Mouse (Mus musculus) urinary bladder, postnatal 10 days (tissue): ENCODE data around the gene Cbln4.

Experiments used
- DNase-seq: peaks from one replicate; pipeline ENCODE4 v3.0.0; 2022; ENCODE audit warnings: low spot score

Cbln4 gene

DNA sequence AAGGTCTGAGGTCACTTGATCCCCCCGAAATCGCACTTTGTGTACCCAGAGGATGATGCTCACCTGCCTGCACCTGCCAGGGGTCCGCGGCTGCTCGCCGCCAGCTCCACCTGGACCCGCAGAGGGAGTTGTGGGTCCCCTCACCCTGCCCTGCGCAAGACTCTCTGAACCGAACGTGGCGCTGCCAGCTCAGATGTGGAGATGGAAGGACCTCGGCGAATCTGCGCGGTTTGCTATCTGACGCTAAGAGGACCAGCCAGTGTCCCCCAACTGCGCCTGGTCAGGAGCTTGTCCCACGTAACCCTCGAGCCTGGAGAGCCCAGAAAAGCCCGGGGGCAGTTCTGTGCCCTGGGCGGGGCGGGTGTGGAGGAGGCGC is at the start of gene Cbln4:
TSS of gene Cbln4 (minus strand) at position 232 of the 376 bp plus-strand sequence.
- no peak for DNase-seq

DNA sequence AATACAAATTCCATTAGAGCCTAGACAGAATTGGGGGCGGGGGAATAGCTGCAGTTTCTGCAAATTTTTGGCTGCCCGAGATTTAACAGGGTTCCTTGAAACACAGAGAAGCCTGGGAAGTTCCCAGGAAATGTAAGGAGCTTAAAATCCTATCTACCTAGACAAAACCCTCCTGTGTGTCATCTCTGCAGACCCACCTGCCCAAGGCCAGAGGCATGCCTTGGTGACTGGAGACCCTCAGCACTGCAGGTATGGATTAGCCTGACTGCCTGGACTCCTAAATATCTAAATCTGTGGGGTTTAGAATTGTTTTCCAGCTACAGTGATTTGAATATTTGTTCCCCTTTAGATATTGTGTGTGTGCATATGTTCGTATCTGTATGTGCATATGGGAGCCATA is 35.3 kb upstream of the Cbln4 start:
- no peak for DNase-seq

DNA sequence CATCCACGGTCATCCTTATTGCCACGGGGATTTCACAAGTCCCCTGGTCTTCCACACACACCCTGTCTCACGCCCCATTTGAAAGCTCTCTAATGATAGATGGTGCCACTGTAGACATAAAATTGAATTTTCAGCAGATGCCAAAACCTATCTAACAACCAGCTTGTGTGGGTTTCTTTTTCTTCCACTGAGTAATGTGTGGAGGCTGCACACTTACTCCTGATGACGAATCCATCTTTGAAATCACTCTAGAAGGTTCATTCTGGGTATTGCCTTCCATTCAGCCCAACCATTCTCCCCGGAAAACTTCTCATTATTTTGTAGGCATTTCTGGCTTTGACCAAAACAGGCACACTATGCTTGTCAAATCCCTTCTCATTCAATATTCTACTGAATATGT is 33.0 kb upstream of the Cbln4 start:
- no peak for DNase-seq

DNA sequence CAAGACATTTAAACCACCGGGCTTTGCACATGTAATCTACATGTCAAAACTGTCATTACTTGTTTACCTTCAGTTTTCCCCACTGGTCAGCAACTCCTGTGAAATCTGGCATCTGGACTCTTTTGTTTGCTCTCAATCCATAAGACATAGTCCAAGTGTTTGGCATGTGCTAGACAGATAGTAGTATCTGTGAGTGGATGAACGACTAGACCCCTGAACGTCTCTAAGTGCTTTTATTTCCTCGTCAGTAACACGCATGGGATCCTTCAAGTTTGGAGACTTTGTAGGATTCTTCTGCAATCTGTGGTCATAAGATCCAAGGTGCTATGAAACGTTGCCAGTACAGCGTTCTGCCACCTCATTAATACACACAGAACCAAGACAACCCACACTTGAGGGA is 19.6 kb upstream of the Cbln4 start:
- no peak for DNase-seq

DNA sequence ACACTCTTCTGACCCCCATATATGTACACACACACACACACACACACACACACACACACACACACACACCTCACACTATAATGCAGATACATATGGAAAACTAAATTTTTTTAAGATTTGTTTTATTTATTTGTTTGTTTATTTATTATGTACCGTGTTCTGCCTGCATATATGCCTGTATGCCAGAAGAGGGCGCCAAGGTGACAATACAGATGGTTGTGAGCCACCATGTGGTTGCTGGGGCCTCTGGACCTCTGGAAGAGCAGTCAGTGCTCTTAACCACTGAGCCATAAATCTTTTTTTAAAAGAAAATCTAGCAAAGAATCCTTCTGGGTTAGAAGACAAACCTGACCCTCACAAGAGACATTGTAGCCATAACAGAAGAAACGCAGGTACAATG is 16.5 kb upstream of the Cbln4 start:
- no peak for DNase-seq

DNA sequence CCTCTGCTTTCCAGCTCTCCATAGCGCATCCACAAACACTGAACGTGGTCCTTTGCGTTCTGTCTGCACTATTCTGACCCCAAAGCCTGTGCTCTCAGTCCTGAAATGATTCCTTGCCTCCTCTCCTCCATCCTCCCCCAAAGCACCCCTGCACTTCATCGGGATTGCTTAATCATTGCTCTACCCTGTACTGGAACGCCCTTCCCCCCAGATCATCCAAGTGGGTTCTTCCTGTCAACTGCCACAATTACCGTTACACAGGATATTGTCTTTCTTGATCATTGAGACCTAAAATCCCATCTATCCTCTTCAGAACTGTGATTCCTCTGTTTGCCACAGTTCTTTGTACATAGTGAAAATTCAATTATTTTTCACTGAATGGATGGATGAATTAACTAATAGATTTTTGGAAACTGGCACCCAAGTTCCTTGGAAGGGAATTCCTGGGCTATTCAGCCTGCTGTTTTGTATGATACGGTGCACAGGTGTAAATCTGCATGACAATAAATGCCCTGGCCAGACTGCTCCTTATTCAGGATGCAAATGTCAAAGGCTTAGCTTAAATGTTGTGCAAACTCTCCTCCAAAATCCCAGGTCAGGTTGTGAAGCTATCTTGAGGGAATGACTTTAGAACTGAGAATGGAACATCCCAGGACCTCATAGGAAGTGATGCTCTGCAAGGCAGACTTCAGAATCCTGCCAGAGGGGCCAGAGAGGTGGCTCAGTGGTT is 15.8 kb upstream of the Cbln4 start:
- no peak for DNase-seq

DNA sequence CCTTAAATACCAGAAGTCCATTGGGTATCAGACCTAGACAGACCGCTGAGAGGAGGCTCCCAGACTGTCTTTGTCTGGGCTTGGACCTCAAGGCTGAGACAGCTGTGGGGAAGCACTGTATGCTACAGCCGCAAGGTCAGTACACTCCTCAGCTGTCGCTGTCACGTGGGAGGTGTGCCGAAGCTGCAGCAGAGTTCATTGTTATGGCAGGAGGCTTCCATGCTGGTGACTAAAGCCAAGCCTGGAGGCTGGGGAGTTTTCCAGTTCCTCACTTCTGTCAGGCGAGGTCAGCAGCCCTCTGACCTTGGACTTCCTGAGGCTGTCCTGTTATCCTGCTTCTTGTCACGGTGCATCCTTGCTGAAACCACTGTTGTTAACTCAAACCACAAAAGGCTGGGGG is 2.7 kb upstream of the Cbln4 start:
- DNase-seq, result no peak

DNA sequence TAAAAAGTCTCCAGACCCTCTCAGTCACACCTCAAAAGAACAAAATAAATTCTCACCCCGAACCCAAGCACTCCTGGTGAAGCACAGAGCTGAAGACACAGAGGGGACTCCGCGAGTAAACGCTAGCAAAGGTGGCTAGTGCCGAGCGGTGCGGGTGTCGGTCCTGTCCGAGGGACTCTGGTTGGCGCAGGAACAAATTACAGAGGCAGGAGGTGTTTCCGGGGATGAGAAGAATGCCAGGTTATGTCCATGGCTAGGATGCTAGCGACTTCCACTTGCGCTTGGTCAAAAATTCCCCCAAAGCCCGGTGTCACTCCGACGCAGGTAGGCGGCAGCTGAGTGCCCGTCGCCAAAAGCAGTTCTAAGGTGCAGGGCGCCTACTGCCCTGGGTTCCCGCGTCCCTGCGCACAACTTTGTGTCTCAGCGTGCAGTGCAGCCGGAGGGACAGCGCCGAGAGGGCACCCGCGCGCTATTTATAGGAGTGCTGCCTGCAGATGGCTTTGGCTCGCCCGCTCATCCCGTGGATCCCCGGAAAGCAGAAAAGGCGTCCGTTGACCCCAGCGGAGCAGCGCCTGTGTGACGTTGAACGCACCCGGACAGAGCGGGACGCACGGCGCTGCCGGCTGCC is 545 bp downstream of the Cbln4 start:
- no peak for DNase-seq

DNA sequence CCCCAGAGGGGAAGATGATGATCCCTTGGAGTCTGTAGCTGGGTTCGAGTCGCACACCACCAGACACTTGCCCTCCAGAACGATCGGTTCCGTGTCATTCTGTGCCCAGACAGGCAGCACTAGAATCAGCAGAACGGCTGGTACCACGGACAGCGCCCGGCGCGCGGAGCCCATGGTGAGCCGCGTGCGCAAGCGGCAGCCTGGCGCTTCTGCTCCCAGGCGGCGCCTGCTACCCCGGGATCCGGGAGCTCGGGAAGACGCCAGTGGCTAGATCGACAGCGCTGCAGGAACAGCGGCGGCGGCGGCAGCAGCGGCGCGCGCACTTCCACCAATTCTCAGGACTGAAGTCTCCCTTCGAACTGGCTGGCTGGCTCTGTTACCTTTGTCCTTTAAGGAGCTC is 1.1 kb downstream of the Cbln4 start:
- DNase-seq, result peak; percentile 48

DNA sequence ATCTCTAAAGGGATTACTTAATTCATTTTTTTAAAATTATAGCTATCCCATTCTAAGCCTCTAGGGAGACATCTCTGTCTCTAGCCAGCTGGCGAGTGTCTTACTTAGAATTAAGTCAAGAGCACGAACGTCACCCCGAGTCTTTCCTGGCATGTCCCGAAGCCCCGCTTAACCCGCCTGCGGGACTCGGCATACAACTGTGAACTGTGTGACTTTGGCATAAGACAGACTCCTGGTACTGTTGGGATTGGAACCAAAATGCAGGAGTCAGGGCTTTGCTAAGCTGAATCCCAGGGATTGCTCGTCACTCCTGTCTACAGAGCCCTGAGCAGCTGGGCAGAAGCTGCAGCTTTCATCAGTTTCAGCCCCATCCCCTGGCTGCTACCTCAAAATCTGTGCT is 2.4 kb downstream of the Cbln4 start:
- DNase-seq, result no peak

DNA sequence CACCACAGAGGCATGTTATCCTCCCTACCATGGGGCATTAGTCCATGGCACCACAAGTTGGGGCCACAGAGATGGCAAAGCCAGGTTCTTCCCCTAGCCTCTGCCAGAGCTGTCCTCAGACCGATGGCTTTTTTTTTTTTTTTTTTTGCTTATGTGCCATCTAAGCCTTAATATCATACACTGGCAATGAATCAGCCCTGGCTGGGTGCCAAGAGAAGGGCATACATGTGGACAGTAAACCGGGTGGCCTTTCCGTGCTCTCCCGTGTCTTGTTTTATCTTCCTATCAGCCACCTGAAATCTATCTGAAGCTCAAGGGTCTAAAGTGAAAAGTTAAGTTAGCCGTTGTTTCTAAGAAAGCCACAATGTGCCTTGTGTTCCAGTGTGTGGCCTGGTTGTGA is 3.7 kb downstream of the Cbln4 start:
- no peak for DNase-seq

DNA sequence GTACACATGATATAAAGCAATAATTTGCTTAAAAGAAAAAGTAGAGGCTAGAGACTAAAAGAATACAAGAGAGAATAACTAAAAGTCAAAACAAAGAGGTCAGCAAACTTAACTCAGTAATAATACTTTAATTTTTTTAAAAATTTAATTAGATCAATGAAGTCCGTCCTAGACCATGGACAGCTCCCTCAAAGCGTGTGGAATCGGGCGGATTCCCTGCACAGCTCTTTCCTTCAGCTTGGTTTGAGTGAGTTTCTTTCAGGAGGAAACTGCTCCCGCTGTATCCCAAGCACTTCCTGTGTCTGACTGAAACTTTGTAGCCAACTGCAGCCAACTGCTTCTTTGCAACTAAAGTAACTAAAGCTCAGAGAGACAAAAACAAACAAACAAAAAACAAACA is 9.0 kb downstream of the Cbln4 start:
- DNase-seq, result no peak

DNA sequence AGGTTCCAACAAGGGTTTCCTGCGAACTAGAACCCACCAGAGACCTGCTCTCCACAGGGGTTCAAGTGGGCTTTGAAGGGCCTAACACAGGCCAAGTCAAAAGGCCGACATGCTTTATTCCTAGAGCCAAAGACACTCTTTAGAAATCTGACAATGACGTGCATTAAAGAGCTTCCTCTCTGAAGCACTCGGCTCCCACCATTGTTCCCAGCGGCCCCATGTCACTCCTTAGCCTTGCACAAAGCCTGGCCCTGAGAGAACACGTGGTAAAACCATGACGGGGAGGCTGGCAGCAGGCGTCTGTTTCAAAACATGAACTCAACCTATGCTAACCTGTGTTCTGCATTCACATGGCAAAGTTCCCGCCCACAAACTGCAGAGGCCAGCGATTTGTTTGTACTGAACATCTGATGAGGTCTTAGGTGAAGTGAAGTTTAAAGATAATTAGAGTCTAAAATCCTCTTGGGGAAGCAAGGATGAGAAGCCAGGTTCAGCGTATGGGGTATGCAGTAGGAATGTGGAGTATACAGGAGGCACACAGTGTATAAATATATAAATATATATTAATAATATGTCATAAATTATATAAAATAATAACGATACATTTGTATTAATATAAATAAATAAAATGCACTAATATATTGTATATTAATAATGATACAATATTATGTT is 17.7 kb downstream of the Cbln4 start:
- no peak for DNase-seq

DNA sequence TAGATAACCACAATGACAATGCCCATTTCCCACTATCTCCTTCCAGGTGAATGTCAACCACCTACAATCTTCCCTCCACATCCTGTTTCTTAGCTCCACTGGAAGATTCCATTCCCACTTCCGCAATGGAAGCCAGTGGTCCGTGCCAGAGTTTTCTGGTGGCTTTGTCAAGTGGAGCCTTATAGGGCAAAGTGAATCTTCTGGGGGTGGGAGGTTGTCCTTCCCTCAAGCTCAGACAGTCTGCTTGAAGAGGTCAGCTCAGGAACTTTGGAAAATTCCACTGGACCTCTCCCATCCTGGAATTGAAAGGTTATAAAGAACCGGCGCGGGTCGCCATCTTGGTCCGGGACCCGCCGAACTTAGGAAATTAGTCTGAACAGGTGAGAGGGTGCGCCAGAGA is 36.5 kb downstream of the Cbln4 start:
- no peak for DNase-seq

DNA sequence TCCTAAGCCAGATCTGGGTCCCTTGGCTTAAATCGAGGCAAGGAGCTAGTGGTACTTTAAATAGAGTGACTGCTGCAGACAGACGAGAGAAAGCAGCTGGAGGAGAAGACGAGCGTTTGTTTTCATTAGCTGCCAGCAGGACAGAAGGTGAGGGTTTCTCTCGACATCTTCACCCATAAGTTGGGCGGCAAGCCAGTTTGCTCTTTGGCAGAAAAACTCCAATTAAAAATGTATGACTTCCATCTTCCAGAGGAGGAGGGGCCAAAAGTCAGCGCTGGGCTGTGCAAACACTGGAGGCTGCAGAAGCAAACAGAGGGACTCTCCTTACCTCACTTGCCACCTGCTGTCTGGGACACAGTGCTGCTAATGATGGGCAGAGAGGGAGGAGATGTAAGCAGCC is 37.3 kb downstream of the Cbln4 start:
- no peak for DNase-seq

DNA sequence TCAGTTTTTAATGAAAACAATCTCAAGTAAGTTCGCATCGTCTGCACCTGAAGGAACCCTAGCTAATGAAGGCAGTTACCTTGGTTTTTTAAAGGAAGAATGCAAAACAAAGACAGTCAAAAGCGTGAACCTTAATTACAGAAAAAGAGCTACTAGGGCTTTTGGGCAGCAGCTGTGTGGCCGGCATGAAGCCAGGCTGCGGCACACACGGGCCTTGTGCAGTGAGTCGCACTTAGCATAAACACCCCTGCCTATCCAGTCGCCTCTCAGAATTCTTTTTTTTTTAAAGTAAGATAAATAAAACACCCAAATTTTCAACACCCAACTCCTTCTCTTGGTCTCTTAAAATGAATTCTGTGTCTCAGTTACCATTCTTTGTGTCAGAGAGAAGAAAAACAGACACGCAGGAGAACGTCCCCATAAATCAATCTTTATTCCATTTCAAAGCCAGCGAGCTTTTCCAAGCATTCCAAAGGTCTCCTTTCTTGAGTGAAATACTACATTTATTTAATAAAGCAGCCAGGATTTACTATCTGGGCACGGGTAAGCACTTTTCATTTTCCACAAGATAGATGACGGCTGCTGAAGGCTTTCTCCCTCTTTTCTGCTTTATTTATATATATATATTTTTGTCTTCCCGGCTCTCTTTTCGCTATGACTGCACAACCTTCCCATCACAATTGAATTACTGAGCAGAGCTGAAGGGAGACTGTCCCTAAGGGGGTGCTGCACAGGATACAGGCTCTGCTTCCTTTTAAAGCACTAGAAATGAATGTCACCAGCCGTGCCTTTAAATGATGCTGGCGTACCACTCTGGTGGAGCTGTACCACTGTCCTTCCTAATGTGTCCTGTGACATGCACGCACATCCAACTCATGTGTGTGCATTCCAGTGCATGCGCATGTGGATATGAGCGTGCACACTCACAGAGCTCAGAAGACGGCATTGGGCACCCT is 39.0 kb downstream of the Cbln4 start:
- DNase-seq, result no peak

DNA sequence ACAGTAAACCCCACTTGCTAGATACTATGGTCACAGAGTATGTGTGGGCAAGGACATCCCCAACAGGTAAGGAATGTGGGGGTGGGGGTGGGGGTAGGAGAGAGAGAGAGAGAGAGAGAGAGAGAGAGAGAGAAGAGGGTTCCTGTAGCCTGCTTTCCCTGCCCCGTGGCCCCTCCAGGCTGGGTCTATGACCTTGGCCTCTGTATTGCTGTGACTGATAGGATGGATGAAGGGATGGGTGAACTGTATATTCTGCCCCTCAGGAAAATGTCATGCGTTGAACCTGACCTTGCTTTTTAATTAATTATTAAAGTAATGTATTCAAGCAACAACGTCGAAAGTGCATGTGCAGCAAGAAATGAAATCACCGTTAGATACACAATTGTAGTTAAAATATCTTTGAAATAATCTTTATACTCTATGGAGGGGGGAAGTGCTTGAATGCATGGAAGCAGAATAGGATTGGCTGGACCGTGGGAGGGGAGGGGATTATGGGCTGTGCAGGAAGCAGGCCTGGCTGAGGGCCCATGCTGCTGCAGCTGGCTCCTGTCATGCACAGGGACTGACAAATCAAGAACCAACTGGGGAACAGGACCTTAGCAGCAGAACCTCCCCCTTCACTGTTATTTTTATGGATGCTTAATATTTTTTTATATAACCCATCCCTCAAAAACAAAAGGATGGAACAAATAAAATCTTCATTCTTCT is 46.1 kb downstream of the Cbln4 start:
- no peak for DNase-seq

DNA sequence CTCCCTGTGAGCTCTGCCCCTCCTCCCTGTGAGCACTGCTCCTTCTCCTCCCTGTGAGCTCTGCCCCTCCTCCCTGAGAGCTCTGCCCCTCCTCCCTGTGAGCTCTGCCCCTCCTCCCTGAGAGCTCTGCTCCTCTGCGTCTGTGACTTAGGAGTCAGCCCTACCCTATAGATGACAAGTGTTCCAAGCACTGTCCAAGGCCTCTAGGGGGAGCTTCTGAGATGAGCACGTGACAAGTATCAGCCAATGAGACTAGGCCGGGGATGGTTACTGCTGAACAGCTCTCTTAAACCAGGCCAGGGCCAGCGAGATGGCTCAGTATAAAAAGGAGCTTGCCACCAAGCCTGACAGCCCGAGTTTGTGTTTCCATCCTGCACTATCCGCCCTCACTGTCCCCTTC is 48.4 kb downstream of the Cbln4 start:
- no peak for DNase-seq

DNA sequence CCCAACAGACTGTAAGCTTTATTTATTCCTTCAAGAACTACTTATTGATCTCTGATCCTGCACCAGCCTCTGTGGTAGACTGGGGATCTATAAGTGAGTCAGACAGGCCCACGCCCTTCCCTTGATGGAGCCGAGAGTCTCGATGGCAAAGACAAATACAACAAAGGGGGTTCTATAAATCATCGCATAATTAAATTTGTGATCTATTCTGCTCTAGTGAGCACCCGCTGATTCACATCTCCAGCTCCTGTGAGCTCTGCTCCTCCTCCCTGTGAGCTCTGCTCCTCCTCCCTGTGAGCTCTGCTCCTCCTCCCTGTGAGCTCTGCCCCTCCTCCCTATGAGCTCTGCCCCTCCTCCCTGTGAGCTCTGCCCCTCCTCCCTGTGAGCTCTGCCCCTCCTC is 49.0 kb downstream of the Cbln4 start:
- no peak for DNase-seq

DNA sequence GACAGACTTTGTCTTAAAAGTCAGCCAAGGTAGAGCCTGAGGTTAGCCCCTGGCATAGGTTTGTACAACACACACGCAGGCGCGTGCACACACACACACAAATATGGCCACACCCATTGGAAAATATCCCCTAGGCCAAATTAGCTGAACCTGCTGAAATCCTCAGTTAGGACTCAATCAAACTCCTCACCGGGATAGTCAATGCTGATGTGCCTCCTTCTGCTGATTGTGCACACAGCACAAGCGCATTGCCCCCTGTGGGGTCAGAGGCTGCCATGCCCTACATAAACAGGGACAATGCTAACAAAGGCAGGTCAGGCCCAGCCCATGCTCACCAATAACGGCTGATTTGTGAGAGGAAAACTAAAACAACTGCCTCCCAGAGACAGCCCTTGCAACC is 56.6 kb downstream of the Cbln4 start:
- no peak for DNase-seq
